Mouse (Mus musculus): ENCODE measurements around the gene P2ry13. TPM values are rescaled to one million over a fixed set of nuclear protein-coding genes. Genes with fewer than 3 reads are reported as not detected.

Gene P2ry13
- 0.22 and 0.27 TPM in 2 replicates for polyA plus RNA-seq (2012; rRNA removed)

DNA sequence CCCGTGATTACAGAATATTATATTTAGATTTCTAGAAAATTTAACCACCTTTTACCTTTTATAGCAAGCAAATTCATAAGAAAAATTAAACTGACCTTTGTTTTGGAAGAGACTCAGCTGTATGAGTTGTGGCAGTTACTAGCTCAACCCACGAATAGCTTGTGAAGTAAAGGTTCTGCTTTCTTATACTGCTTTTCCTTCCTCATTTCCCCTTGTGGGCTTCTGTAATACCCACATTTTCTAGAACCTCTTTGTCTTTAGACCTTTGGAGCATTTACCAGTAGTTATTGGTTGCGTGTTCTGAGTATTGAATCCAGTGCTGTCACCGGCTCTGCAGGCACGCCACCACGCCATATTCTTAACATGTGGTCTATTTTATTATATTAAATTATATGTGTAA, at the start of gene P2ry13:
Gene P2ry13, minus strand, starts transcription at position 156 of the 400 bp plus-strand sequence.

DNA sequence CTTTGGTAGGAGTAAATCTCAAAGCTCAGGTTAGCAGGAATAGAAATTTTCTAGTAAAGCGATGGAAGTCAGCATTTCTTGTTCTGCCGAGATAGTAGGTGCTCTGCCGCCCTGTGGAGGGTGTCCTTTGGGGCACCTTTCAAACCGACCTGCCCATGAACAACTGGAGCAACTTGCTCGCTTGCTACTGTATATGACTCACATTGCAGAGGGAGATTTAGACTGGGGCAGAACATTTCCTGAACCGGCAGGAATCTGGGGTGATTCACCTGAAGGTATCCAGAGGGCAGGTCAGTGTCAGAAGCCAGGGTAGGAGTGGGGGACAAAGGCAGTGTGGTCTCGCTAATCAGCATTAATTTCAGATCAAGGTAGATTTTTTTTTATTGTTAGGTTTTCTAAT, 15.7 kb downstream of the P2ry13 start, which contains the start of gene Gpr87:
Gene Gpr87, minus strand, starts transcription at position 167 of the 400 bp plus-strand sequence.

Other genes with a start within 250 kb of the P2ry13 start
- gene Med12l, start 205.1 kb downstream of the P2ry13 start, polyA plus RNA-seq (2012; rRNA removed): 0.13 and 0.26 TPM in 2 replicates
- 0.03 TPM in 1 of 2 replicates, not detected in the other for gene Gpr171, start 109.1 kb downstream of the P2ry13 start, polyA plus RNA-seq (2012; rRNA removed)
- gene P2ry14, start 57.3 kb downstream of the P2ry13 start, polyA plus RNA-seq (2012; rRNA removed): 1.5 and 3.6 TPM in 2 replicates
- 4.0 and 4.3 TPM in 2 replicates for gene Gpr87, start 15.8 kb downstream of the P2ry13 start, polyA plus RNA-seq (2012; rRNA removed)
- 0.15 and 0.70 TPM in 2 replicates for gene P2ry12, start 52.0 kb upstream of the P2ry13 start, polyA plus RNA-seq (2012; rRNA removed)
- 0.16 and 0.49 TPM in 2 replicates for gene Igsf10, start 133.5 kb upstream of the P2ry13 start, polyA plus RNA-seq (2012; rRNA removed)

Measured in stomach, adult 2 months (tissue).